Mouse (Mus musculus) G1E (cell line): ENCODE data around the gene H2-Ob.

Experiments used
- CTCF ChIP-seq: IDR thresholded peaks from 2 replicates; pipeline ENCODE4 v1.5.1; 2012; ENCODE audit warnings: low read depth, low read length, inconsistent platforms, mixed read lengths
- GATA1 ChIP-seq: IDR thresholded peaks from 2 replicates; pipeline ENCODE4 v1.6.1; 2012; ENCODE audit warnings: borderline replicate concordance, low read length, inconsistent platforms, mixed read lengths

DNA sequence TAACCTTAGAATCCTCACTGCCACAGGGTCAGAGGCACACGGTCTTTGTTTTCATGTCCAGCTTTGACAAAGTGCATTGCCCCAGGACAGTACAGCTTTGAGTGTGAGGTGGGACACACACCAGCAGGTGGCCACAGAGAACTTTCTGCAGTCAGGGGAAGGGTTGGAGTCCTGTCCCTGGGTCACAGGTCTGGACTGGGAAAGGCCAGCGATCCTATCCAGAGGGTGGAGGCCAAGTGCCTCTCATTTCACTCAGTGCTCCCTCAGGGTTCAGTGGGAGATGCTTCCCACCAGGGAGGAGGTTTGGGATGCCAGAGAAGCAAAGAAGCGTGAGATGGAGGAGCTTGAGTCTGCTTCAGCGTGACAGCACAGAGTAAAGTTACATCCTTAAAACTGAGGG, 13.0 kb downstream of the H2-Ob start:
- TF ChIP-seq CTCF (no peak), GATA1 (no peak)
